Mouse (Mus musculus) limb, embryonic 10.5 days (tissue): ENCODE data around the gene Rnf144b. TPM values are rescaled to one million over a fixed set of nuclear protein-coding genes. Genes with fewer than 3 reads are reported as not detected.

Experiments used
- DNase-seq: peaks from one replicate; pipeline ENCODE4 v3.0.0-alpha.2; 2017; ENCODE audit warnings: low spot score
- H3K27ac ChIP-seq: fragments of 300-500 bp; sonication (generic); 2 replicates; pipeline ENCODE4 v1.5.1; 2016; ENCODE audit warnings: mild to moderate bottlenecking
- H3K27me3 ChIP-seq: fragments of 300-500 bp; sonication (generic); 2 replicates; pipeline ENCODE4 v1.6.1; 2016; ENCODE audit warnings: low read depth, mild to moderate bottlenecking; ENCODE audit not compliant: poor library complexity, severe bottlenecking
- H3K36me3 ChIP-seq: fragments of 300-500 bp; sonication (generic); 2 replicates; pipeline ENCODE4 v1.6.1; 2016; ENCODE audit warnings: mild to moderate bottlenecking, moderate library complexity
- H3K4me1 ChIP-seq: fragments of 300-500 bp; sonication (generic); 2 replicates; pipeline ENCODE4 v1.6.1; 2016
- H3K4me3 ChIP-seq: fragments of 300-500 bp; sonication (generic); 2 replicates; pipeline ENCODE4 v1.5.1; 2016; ENCODE audit warnings: mild to moderate bottlenecking, moderate library complexity
- H3K9me3 ChIP-seq: fragments of 300-500 bp; sonication (generic); replicated peaks from 2 replicates; pipeline ENCODE4 v1.6.1; 2016; ENCODE audit warnings: mild to moderate bottlenecking
- WGBS: fragments of 180-500 bp; shearing (Covaris S2); methylation state at CpG from one replicate; pipeline ENCODE4 v1.1.7; 2016; 5-methylcytosine and 5-hydroxymethylcytosine counted together
- polyA plus RNA-seq: library from polyadenylated mRNA; unstranded; fragments of >200 nt; fragmentation: Nextera tagmentation; extraction: Ambion mirVana; gene quantifications from 2 replicates; pipeline ENCODE4 v1.2.1, GENCODE M21; 2016

Rnf144b gene
- polyA plus RNA-seq, 1 experiment from 2014 or later = 0.61 TPM

DNA sequence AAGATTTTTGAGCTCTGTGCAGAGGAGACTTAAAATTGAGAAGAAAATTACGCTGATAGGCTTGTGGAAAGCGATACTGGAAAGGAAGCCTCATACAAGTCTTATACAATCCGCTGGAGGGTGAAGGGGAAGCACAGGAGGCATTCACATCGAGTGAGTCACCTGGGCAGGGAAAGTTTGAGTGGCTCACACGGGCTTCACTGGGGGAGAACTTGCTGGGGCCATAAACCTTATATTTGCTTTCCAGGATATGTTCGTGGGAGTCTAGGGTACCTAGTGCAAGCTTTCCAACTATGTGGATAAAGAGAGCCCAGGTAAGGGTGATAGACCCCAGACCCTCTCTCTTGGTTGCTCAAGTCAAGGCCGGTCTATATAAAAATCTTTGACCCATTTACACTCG is 150.5 kb downstream of the Rnf144b start:
- no peaks in the 10 kb centered on the region for H3K9me3 ChIP-seq
- H3K27me3 ChIP-seq = no peaks in the 10 kb centered on the region
- 19% methylated on average over 8 of the region's 8 CpGs for WGBS
- peak overlapping the region; percentile 74 for H3K27ac ChIP-seq
- no peak for DNase-seq
- no peaks in the 10 kb centered on the region for H3K36me3 ChIP-seq
- peaks cover 36% of the 10 kb centered on the region for H3K4me1 ChIP-seq
- peak overlapping the region; percentile 31 for H3K4me3 ChIP-seq

DNA sequence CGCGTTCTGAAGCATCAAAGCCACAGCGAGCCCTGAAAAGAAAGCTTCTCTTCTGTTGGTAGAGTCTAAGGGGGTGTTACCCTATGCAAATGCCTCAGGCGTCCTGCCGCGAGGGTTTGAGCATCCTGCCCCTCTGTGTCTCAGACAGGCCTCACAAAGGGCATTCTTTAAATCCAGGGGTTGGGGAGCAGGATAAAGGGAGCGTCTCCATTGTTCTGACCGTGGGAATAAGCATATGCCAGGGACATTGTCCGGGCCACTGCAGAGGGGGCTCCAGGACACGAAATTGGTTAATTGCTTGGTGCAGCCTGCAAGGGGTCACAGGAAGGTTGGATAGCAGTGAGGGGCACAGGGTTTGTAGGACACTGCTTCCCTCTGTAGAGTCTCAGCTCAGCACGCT is 151.0 kb downstream of the Rnf144b start:
- H3K27me3 ChIP-seq = no peaks in the 10 kb centered on the region
- 3% methylated on average over 11 of the region's 11 CpGs for WGBS
- H3K36me3 ChIP-seq = no peaks in the 10 kb centered on the region
- peaks cover 36% of the 10 kb centered on the region for H3K4me1 ChIP-seq
- no peaks in the 10 kb centered on the region for H3K9me3 ChIP-seq
- peak overlapping the region; percentile 31 for H3K4me3 ChIP-seq
- DNase-seq = peak; percentile 60
- H3K27ac ChIP-seq = peak overlapping the region; percentile 74

DNA sequence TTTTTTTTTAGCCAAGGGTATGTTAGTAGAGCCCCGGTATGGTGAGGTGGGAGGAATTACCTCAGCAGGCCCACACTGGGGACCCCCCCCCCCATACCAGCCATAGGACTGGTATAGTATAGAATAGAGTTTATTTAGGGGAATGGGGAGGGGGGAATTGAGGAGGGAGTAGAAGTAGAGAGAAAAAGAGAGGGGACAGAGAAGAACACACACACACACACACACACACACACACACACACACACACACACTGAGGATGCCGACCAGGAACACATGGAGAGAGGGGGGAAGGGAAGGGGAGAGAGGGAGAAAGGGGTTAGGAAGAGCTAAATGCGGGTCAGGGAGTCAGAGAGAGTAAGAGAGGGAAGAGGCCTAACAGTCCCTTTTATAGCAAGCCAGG is 151.7 kb downstream of the Rnf144b start:
- no peaks in the 10 kb centered on the region for H3K27me3 ChIP-seq
- peaks cover 35% of the 10 kb centered on the region for H3K4me1 ChIP-seq
- no peak overlapping the region for H3K27ac ChIP-seq
- H3K36me3 ChIP-seq = no peaks in the 10 kb centered on the region
- H3K4me3 ChIP-seq = no peak overlapping the region
- DNase-seq = no peak
- no peaks in the 10 kb centered on the region for H3K9me3 ChIP-seq
- WGBS = 17% methylated on average over 3 of the region's 3 CpGs

DNA sequence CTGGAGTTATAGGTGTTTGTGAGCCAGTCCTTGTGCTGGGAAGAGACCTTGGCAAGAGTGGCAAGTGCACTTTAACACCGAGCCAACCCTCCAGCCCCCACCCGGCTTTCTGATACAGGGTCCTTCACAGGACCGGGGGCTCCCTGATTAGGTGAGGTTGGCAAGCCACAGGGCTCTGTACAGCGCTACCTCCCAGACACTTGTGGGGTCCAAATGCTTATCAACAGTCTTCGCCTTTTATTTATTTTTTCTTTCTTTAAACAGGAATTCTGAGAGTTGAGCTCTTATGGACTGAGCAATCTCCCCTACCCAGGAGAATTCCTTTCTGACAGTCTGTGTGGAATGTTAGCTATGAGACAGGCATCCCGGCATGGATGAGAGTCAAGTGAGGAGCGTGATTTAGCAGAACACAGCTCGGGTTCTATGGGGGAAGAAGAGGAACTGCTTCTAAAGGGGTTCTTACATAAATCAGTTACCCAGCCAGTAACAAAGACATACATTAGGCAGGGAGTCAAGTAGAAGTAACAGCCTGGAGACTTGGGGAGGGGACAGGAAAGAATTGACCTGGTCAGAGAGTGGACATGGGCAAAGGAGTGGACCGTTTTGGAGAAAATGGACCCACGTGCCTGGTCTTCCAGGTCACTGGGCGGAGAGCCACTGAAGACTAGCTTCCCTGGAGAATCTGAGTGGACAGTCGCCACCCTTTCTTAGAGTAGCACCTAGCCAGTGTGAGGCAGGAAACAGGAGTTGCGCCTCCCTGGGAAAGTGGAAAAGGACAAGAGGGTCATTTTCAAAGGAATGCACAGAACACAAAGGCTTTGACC is 154.8 kb downstream of the Rnf144b start:
- Histone ChIP-seq H3K4me1 (peaks cover 27% of the 10 kb centered on the region), H3K27ac (peak overlapping the region; percentile 62), H3K36me3 (no peaks in the 10 kb centered on the region), H3K4me3 (no peak overlapping the region), H3K27me3 (no peaks in the 10 kb centered on the region), H3K9me3 (no peaks in the 10 kb centered on the region)
- DNase-seq = no peak
- WGBS = 37% methylated on average over 13 of the region's 13 CpGs

DNA sequence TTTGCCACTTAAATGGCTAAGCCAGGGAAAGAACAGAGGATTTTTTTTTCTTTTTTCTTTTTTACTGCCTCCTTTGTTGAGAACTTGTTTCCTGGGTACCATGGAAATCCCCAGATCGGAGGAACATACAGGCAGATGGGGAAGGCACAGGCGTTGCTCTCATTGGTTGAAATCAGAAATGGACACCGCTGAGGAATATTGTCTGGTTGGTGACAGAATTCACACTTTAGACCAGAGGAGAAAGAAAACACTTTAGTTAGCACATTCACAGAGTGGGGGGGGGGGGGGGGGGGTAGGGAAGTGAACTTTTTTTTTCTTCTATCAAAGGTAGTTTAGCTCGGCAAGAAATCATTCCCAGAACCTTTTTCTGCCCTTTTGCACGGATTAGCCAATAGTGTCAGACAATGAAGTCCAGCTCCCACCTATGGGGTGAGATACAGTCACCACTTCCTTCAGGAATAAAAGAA is 155.4 kb downstream of the Rnf144b start:
- Histone ChIP-seq H3K27ac (peak overlapping the region; percentile 62), H3K9me3 (no peaks in the 10 kb centered on the region), H3K4me1 (peaks cover 27% of the 10 kb centered on the region), H3K27me3 (no peaks in the 10 kb centered on the region), H3K36me3 (no peaks in the 10 kb centered on the region), H3K4me3 (no peak overlapping the region)
- 22% methylated on average over 5 of the region's 5 CpGs for WGBS
- no peak for DNase-seq

DNA sequence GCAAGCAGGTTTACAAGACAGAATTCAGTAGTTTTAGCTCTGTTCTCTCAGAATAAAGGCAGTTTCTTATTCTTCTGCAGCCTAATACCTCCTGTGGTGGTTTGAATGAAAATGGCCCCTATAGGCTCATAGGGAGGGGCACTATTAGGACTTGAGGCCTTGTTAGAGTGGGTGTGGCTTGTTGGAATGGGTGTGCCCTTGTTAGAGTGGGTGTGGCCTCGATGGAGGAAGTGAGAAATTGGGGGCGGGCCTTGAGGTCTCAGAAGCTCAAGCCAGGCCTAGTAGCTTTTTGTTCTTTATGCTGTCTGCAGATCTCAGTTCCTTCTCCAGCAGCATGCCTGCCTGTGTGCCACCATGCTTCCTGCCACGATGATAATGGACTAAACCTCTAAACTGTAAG is 159.8 kb downstream of the Rnf144b start:
- Histone ChIP-seq H3K36me3 (no peaks in the 10 kb centered on the region), H3K9me3 (no peaks in the 10 kb centered on the region), H3K4me3 (no peak overlapping the region), H3K27me3 (no peaks in the 10 kb centered on the region), H3K4me1 (peaks cover 13% of the 10 kb centered on the region), H3K27ac (no peak overlapping the region)
- no peak for DNase-seq
- 76% methylated on average over 3 of the region's 3 CpGs for WGBS

DNA sequence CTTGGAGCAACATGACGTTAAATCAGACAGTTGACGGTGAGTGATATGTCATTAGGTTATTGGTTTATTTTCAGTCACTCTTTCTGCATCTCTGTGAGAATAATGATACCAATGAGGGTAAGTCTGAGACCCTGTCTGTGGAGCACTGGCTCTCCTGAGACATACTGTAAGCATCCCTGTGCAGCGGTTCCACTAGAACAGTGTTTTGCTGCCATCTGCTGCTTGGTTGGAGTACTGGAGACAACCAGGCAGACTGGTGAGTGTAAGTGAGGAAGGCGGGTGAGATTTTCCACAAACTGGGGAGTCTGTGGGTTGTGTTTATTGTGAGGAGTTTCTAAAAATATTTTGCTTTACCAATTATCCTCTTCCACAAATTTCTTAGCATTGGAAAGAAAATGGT is 166.0 kb downstream of the Rnf144b start:
- Histone ChIP-seq H3K4me3 (no peak overlapping the region), H3K27me3 (peaks cover 9% of the 10 kb centered on the region), H3K4me1 (no peaks in the 10 kb centered on the region), H3K27ac (no peak overlapping the region), H3K9me3 (no peaks in the 10 kb centered on the region), H3K36me3 (no peaks in the 10 kb centered on the region)
- WGBS = 45% methylated on average over 4 of the region's 4 CpGs
- DNase-seq = peak; percentile 84

DNA sequence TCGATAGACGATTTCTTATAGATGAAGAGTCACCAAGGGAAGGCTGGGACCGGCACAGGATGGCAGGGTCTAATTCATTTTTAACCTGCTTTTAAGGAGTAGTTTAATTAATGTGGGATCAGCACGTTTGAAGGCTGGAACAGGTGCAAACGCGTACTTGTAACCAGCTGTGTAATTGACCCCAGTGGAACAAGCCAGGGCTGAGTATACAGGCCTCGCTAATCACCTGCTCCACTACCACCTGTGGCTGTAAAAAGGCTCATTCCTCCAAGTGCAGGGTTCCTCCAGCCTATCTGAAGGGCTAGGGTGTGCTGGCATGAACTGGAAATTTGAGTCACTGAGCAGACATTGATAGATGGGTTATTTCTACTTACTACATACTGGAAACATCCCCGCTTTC is 174.0 kb downstream of the Rnf144b start:
- Histone ChIP-seq H3K36me3 (no peaks in the 10 kb centered on the region), H3K9me3 (no peaks in the 10 kb centered on the region), H3K4me3 (no peak overlapping the region), H3K27me3 (no peaks in the 10 kb centered on the region), H3K4me1 (peaks cover 8% of the 10 kb centered on the region), H3K27ac (no peak overlapping the region)
- 68% methylated on average over 8 of the region's 8 CpGs for WGBS
- DNase-seq = no peak

Other genes with a start within 250 kb of the Rnf144b start
- gene Kif13a, start 192.8 kb upstream of the Rnf144b start, polyA plus RNA-seq = 13.5 and 13.6 TPM in 2 replicates
- 2.3 and 2.5 TPM in 2 replicates for gene Nhlrc1, start 107.8 kb upstream of the Rnf144b start, polyA plus RNA-seq
- 8.6 and 11.2 TPM in 2 replicates for gene Kdm1b, start 79.2 kb upstream of the Rnf144b start, polyA plus RNA-seq
- gene Tpmt, start 77.9 kb upstream of the Rnf144b start, polyA plus RNA-seq = 24.9 and 30.9 TPM in 2 replicates
- 299 and 332 TPM in 2 replicates for gene Dek, start 16.5 kb upstream of the Rnf144b start, polyA plus RNA-seq